Mouse (Mus musculus): ENCODE results near the gene 1700093K21Rik. TPM values are rescaled to one million over a fixed set of nuclear protein-coding genes. Genes with fewer than 3 reads are reported as not detected.

Gene 1700093K21Rik
- polyA plus RNA-seq, 1 experiment: not detected

DNA sequence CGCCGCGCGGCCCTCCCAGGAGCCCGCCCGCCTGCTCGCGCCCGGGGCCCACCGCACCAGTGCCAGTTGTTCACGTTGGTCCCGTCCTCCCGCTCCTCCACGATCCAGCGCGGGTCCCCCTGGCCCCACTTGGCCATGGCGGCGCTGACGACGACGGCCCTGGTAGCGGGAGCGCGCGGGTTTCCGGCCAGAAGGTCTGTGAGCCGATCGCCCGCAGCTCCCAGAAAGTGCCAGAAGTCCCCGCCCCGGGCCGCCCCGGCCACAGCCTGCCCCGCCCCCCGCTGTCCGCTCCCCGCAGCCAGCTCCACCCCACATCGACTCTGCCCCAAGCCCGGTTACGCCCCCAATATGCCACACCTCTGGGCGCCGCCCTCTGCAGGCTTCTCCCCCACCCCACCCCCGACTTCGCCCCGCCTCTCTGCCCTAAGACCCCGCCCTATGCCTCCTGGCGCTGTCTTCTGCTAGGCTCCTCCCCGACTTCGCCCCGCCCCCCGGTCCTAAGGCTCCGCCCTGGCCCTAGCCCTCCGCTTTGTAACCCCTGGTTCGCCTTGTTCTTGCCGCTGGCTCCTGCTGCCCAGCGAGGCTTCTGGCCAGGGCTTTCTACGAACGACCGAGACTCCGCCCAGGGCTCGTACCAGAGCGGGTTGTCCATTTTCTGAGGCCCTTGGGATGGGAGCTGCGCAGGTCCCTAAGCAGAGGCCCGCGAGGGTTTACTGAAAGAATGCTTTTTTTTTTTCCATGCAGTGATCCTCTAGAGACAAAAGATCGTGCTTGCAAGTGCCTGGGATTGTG, 23.0 kb downstream of the 1700093K21Rik start, which contains the start of gene Ahsa2:
TSS of gene Ahsa2 (minus strand) at position 313 of the 792 bp plus-strand sequence.
- H3K27me3 ChIP-seq (ENCODE audit: control insufficient read depth): no peaks in the 10 kb centered on the region
- H3K4me1 ChIP-seq (ENCODE audit: control insufficient read depth): peaks cover 43% of the 10 kb centered on the region
- TF ChIP-seq GATA1 (IDR thresholded peaks at IDR 0.05; ENCODE audit: low read length): no peak
- TF ChIP-seq TAL1 (IDR thresholded peaks at IDR 0.05; ENCODE audit: low read length): no peak
- peak within 1 kb of the TSS; percentile 89 for H3K4me3 ChIP-seq (replicated peaks)
- peaks cover 36% of the 10 kb centered on the region for H3K36me3 ChIP-seq (ENCODE audit: control insufficient read depth)
- no peaks in the 10 kb centered on the region for H3K9me3 ChIP-seq (ENCODE audit: control insufficient read depth, low read length)

DNA sequence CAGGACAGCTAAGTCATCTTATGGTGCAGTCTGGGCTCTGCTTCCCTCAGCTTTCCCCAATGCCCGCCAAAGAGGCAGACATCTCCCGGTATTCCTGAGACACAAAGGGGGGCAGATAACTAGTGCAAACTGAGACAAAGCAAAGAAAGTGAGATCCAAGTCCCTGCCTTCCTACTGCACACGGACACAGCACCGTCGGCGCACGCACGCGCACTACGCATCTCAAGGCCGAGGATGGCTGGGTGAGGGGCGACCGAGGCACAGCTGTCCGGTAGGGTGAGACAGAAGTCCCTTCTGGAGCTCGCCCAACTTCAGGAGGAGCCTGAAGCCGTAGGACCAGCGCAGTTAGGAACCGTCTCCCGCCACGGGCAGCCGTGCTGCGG, 23.6 kb downstream of the 1700093K21Rik start:
- peaks cover 42% of the 10 kb centered on the region for H3K36me3 ChIP-seq (ENCODE audit: control insufficient read depth)

GRCm38 (mm10) chr11:23496661-23497060, 24.3 kb downstream of the 1700093K21Rik start:
- Histone ChIP-seq H3K4me1 (ENCODE audit: control insufficient read depth) (peaks cover 43% of the 10 kb centered on the region), H3K27me3 (ENCODE audit: control insufficient read depth) (no peaks in the 10 kb centered on the region), H3K4me3 (replicated peaks) (peak overlapping the region; percentile 89), H3K36me3 (ENCODE audit: control insufficient read depth) (peaks cover 48% of the 10 kb centered on the region), H3K9me3 (ENCODE audit: control insufficient read depth, low read length) (no peaks in the 10 kb centered on the region)
- TF ChIP-seq GATA1 (IDR thresholded peaks at IDR 0.05; ENCODE audit: low read length) (no peak), TAL1 (IDR thresholded peaks at IDR 0.05; ENCODE audit: low read length) (no peak)

More for the DNA sequence above, 23.6 kb downstream of the 1700093K21Rik start:
- H3K4me3 ChIP-seq (replicated peaks): peak overlapping the region; percentile 89
- H3K9me3 ChIP-seq (ENCODE audit: control insufficient read depth, low read length): no peaks in the 10 kb centered on the region
- TF ChIP-seq TAL1 (IDR thresholded peaks at IDR 0.05; ENCODE audit: low read length) (no peak), GATA1 (IDR thresholded peaks at IDR 0.05; ENCODE audit: low read length) (no peak)
- peaks cover 43% of the 10 kb centered on the region for H3K4me1 ChIP-seq (ENCODE audit: control insufficient read depth)
- H3K27me3 ChIP-seq (ENCODE audit: control insufficient read depth): no peaks in the 10 kb centered on the region

DNA sequence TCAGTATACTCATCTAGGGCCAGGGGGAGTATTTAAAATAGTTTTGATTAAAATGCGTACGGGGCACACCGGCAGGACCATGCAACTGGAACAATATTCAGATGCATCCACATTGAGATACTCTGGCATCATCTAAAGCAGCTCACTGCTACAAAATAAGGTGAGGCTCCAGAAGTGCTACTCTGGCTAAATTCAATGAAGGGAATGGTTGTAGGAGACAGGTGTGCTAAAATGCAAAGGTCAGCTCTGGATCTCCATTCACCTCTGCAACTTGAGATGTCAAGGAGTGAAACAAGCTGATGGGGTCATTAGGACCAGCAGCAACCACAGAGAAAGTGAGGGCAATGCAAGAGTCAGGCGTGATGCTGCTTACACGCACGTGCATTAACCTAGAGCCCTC, 25.7 kb downstream of the 1700093K21Rik start:
- H3K27me3 ChIP-seq (ENCODE audit: control insufficient read depth): no peaks in the 10 kb centered on the region
- TF ChIP-seq TAL1 (IDR thresholded peaks at IDR 0.05; ENCODE audit: low read length) (no peak), GATA1 (IDR thresholded peaks at IDR 0.05; ENCODE audit: low read length) (no peak)
- no peaks in the 10 kb centered on the region for H3K9me3 ChIP-seq (ENCODE audit: control insufficient read depth, low read length)
- H3K4me3 ChIP-seq (replicated peaks): no peak overlapping the region
- peaks cover 63% of the 10 kb centered on the region for H3K36me3 ChIP-seq (ENCODE audit: control insufficient read depth)
- peaks cover 43% of the 10 kb centered on the region for H3K4me1 ChIP-seq (ENCODE audit: control insufficient read depth)

GRCm38 (mm10) chr11:23492048-23492790, 28.7 kb downstream of the 1700093K21Rik start:
- Histone ChIP-seq H3K4me3 (replicated peaks) (no peak overlapping the region), H3K9me3 (ENCODE audit: control insufficient read depth, low read length) (no peaks in the 10 kb centered on the region), H3K4me1 (ENCODE audit: control insufficient read depth) (peaks cover 27% of the 10 kb centered on the region), H3K36me3 (ENCODE audit: control insufficient read depth) (peaks cover 93% of the 10 kb centered on the region), H3K27me3 (ENCODE audit: control insufficient read depth) (no peaks in the 10 kb centered on the region)
- TF ChIP-seq TAL1 (IDR thresholded peaks at IDR 0.05; ENCODE audit: low read length) (no peak), GATA1 (IDR thresholded peaks at IDR 0.05; ENCODE audit: low read length) (no peak)

- Histone ChIP-seq H3K4me3 (replicated peaks) (no peak overlapping the region), H3K9me3 (ENCODE audit: control insufficient read depth, low read length) (no peaks in the 10 kb centered on the region), H3K27me3 (ENCODE audit: control insufficient read depth) (no peaks in the 10 kb centered on the region), H3K36me3 (ENCODE audit: control insufficient read depth) (peaks cover 94% of the 10 kb centered on the region), H3K4me1 (ENCODE audit: control insufficient read depth) (peaks cover 5% of the 10 kb centered on the region)
- no peak for TF ChIP-seq TAL1 (IDR thresholded peaks at IDR 0.05; ENCODE audit: low read length)
- TF ChIP-seq GATA1 (IDR thresholded peaks at IDR 0.05; ENCODE audit: low read length): no peak
Measured at GRCm38 (mm10) chr11:23489955-23490354, 31.0 kb downstream of the 1700093K21Rik start.

Other genes starting within 250 kb of the 1700093K21Rik start
- gene Usp34, start 214.3 kb downstream of the 1700093K21Rik start, polyA plus RNA-seq (2012): 0.13 and 0.22 TPM in 2 replicates
- gene Ahsa2, start 23.1 kb downstream of the 1700093K21Rik start, polyA plus RNA-seq (2012): 1.4 and 1.7 TPM in 2 replicates
- gene 0610010F05Rik, start 112.5 kb upstream of the 1700093K21Rik start, polyA plus RNA-seq (2012): 0.05 and 0.06 TPM in 2 replicates
- gene Pus10, start 144.5 kb upstream of the 1700093K21Rik start, polyA plus RNA-seq (2012): 0.07 and 0.21 TPM in 2 replicates
- gene Pex13, start 144.8 kb upstream of the 1700093K21Rik start, polyA plus RNA-seq (2012): 0.09 and 0.11 TPM in 2 replicates
- under 0.01 and 0.01 TPM in 2 replicates for gene Rel, start 249.8 kb upstream of the 1700093K21Rik start, polyA plus RNA-seq (2012)

All from erythroblast, embryonic 14.5 days (primary cell).